Mouse (Mus musculus) central nervous system, embryonic 11.5 days (tissue): ENCODE data around the gene Pomgnt1. TPM values are rescaled to one million over a fixed set of nuclear protein-coding genes. Genes with fewer than 3 reads are reported as not detected.

Experiments used
- polyA plus RNA-seq: library from polyadenylated mRNA; depleted of rRNA; stranded (reverse); fragments of >200 nt; gene quantifications from 2 replicates; pipeline ENCODE4 v1.2.3, GENCODE M21; 2012; rRNA removed

The Pomgnt1 gene
- 42.6 and 61.4 TPM in 2 replicates for polyA plus RNA-seq

GRCm38 (mm10) chr4:116123602-116124519, at the start of gene Pomgnt1, which contains the start of gene Rad54l:
Gene Pomgnt1 (plus strand): TSS chr4:116123840.
Gene Rad54l (minus strand): TSS chr4:116123690.

GRCm38 (mm10) chr4:116074861-116075620, 48.6 kb upstream of the Pomgnt1 start, which contains the start of the genes Uqcrh and Lrrc41:
Gene Uqcrh (minus strand): TSS chr4:116075071.
Gene Lrrc41 (plus strand): TSS chr4:116075269.

GRCm38 (mm10) chr4:116151238-116151637, 27.6 kb downstream of the Pomgnt1 start, which contains the start of gene Lurap1:
Gene Lurap1 (minus strand): TSS chr4:116151338.

GRCm38 (mm10) chr4:116167404-116167803, 43.8 kb downstream of the Pomgnt1 start, which contains the start of gene Tspan1:
Gene Tspan1 (minus strand): TSS chr4:116167601.

GRCm38 (mm10) chr4:116173072-116173471, 49.4 kb downstream of the Pomgnt1 start, which contains the start of the genes 1700042G07Rik and Gm49337:
Gene 1700042G07Rik (plus strand): TSS chr4:116173372.
Gene Gm49337 (plus strand): TSS chr4:116173384.

Other genes with a start within 250 kb of the Pomgnt1 start
- gene Kncn, start 239.4 kb upstream of the Pomgnt1 start, polyA plus RNA-seq = not detected in 2 replicates
- 0.04 and 0.23 TPM in 2 replicates for gene 6430628N08Rik, start 233.2 kb upstream of the Pomgnt1 start, polyA plus RNA-seq
- gene Dmbx1, start 183.9 kb upstream of the Pomgnt1 start, polyA plus RNA-seq = 5.4 and 9.1 TPM in 2 replicates
- 2.7 TPM in 2 replicates for gene Faah, start 105.9 kb upstream of the Pomgnt1 start, polyA plus RNA-seq
- gene Nsun4, start 70.0 kb upstream of the Pomgnt1 start, polyA plus RNA-seq = 9.7 and 13.1 TPM in 2 replicates
- 542 and 729 TPM in 2 replicates for gene Uqcrh, start 48.8 kb upstream of the Pomgnt1 start, polyA plus RNA-seq
- gene Lrrc41, start 48.6 kb upstream of the Pomgnt1 start, polyA plus RNA-seq = 26.9 and 41.3 TPM in 2 replicates
- 34.7 and 37.0 TPM in 2 replicates for gene Rad54l, start 150 bp upstream of the Pomgnt1 start, polyA plus RNA-seq
- 0.97 and 1.1 TPM in 2 replicates for gene Lurap1, start 27.5 kb downstream of the Pomgnt1 start, polyA plus RNA-seq
- 0.05 TPM in 1 of 2 replicates, not detected in the other for gene Tspan1, start 43.8 kb downstream of the Pomgnt1 start, polyA plus RNA-seq
- gene 1700042G07Rik, start 49.5 kb downstream of the Pomgnt1 start, polyA plus RNA-seq = not detected in 2 replicates
- not detected in 2 replicates for gene Gm49337, start 49.5 kb downstream of the Pomgnt1 start, polyA plus RNA-seq
- gene Pik3r3, start 97.8 kb downstream of the Pomgnt1 start, polyA plus RNA-seq = 65.3 and 79.7 TPM in 2 replicates